Mouse (Mus musculus) hematopoietic multipotent progenitor cell, adult 10-12 weeks (in vitro differentiated cells): ENCODE data around the gene Capn9. TPM values are rescaled to one million over a fixed set of nuclear protein-coding genes. Genes with fewer than 3 reads are reported as not detected.

Source experiments
- polyA plus RNA-seq: library from polyadenylated mRNA; stranded (reverse); fragments of >175 nt; gene quantifications from 2 replicates; pipeline ENCODE4 v1.2.3, GENCODE M21; 2012; ENCODE audit warnings: low replicate concordance

Capn9 gene
- polyA plus RNA-seq, result 0.33 and 0.72 TPM in 2 replicates

GRCm38 (mm10) chr8:124575811-124576210, at the start of gene Capn9:
TSS of gene Capn9 (plus strand) at chr8:124576111.

GRCm38 (mm10) chr8:124569593-124569992, 6.3 kb upstream of the Capn9 start, which contains the start of gene Agt:
TSS of gene Agt (minus strand) at chr8:124569706.

GRCm38 (mm10) chr8:124663112-124663873, 87.4 kb downstream of the Capn9 start, which contains the start of gene 2310022B05Rik:
TSS of gene 2310022B05Rik (minus strand) at chr8:124663369.

Other genes with a start within 250 kb of the Capn9 start
- gene Pgbd5, start 136.5 kb upstream of the Capn9 start, polyA plus RNA-seq, result 0.07 TPM in 1 of 2 replicates, not detected in the other
- 20.2 and 21.6 TPM in 2 replicates for gene Cog2, start 55.3 kb upstream of the Capn9 start, polyA plus RNA-seq
- not detected in 2 replicates for gene Agt, start 6.4 kb upstream of the Capn9 start, polyA plus RNA-seq
- gene 2310022B05Rik, start 87.3 kb downstream of the Capn9 start, polyA plus RNA-seq, result 8.7 and 13.9 TPM in 2 replicates
- 18.3 and 25.7 TPM in 2 replicates for gene Ttc13, start 145.9 kb downstream of the Capn9 start, polyA plus RNA-seq
- gene Arv1, start 146.0 kb downstream of the Capn9 start, polyA plus RNA-seq, result 21.1 and 29.4 TPM in 2 replicates
- gene Fam89a, start 175.7 kb downstream of the Capn9 start, polyA plus RNA-seq, result 1.8 and 6.9 TPM in 2 replicates
- not detected in 2 replicates for gene Trim67, start 217.0 kb downstream of the Capn9 start, polyA plus RNA-seq